Mouse (Mus musculus) ES-Bruce4 (cell line): ENCODE measurements around the gene Gm6588. TPM values are rescaled to one million over a fixed set of nuclear protein-coding genes. Genes with fewer than 3 reads are reported as not detected.
"Not testable (repeated sequence)": the region's sequence is repeated elsewhere in the genome, so short reads cannot be mapped to it uniquely, and the experiment has no call there.

Source experiments
- H3K27ac ChIP-seq: 2 replicates; pipeline ENCODE4 v1.5.1; 2012; ENCODE audit warnings: low read length, inconsistent platforms; ENCODE audit not compliant: insufficient read depth
- H3K27me3 ChIP-seq: 2 replicates; pipeline ENCODE4 v1.6.1; 2012; ENCODE audit warnings: mild to moderate bottlenecking, low read length, inconsistent platforms; ENCODE audit not compliant: control insufficient read depth, poor library complexity, insufficient read depth, severe bottlenecking
- H3K36me3 ChIP-seq: 2 replicates; pipeline ENCODE4 v1.6.1; 2012; ENCODE audit warnings: inconsistent platforms, mild to moderate bottlenecking, low read length, moderate library complexity; ENCODE audit not compliant: control insufficient read depth, poor library complexity, insufficient read depth, severe bottlenecking
- H3K4me1 ChIP-seq: one replicate; pipeline ENCODE4 v1.8.1; 2011; ENCODE audit warnings: low read length; ENCODE audit not compliant: control insufficient read depth, insufficient read depth
- H3K4me3 ChIP-seq: 2 replicates; pipeline ENCODE4 v1.5.1; 2011; ENCODE audit warnings: low read depth, mild to moderate bottlenecking, low read length
- H3K9ac ChIP-seq: 2 replicates; pipeline ENCODE4 v1.6.1; 2012; ENCODE audit warnings: low read depth, mild to moderate bottlenecking, inconsistent platforms; ENCODE audit not compliant: poor library complexity, severe bottlenecking
- H3K9me3 ChIP-seq: replicated peaks from 2 replicates; pipeline ENCODE4 v1.6.1; 2012; ENCODE audit warnings: mild to moderate bottlenecking, low read length, inconsistent platforms; ENCODE audit not compliant: control insufficient read depth, poor library complexity, insufficient read depth, severe bottlenecking
- CTCF ChIP-seq: IDR thresholded peaks from one replicate; pipeline ENCODE4 v1.8.1; 2011; ENCODE audit warnings: low read depth, low read length
- EP300 ChIP-seq: IDR thresholded peaks from 2 replicates; pipeline ENCODE4 v1.6.1; 2011; ENCODE audit warnings: low read depth, low read length; ENCODE audit not compliant: insufficient read depth
- POLR2A ChIP-seq: IDR thresholded peaks from one replicate; pipeline ENCODE4 v1.8.1; 2011; ENCODE audit warnings: low read length; ENCODE audit not compliant: insufficient read depth
- polyA plus RNA-seq: library from polyadenylated mRNA; stranded (reverse); fragments of >200 nt; gene quantifications from 2 replicates; pipeline ENCODE4 v1.2.4, GENCODE M21; 2011; ENCODE audit warnings: low read depth; ENCODE audit not compliant: missing spikeins, insufficient read depth, insufficient read length

Gene Gm6588
- polyA plus RNA-seq = not detected in 2 replicates

DNA sequence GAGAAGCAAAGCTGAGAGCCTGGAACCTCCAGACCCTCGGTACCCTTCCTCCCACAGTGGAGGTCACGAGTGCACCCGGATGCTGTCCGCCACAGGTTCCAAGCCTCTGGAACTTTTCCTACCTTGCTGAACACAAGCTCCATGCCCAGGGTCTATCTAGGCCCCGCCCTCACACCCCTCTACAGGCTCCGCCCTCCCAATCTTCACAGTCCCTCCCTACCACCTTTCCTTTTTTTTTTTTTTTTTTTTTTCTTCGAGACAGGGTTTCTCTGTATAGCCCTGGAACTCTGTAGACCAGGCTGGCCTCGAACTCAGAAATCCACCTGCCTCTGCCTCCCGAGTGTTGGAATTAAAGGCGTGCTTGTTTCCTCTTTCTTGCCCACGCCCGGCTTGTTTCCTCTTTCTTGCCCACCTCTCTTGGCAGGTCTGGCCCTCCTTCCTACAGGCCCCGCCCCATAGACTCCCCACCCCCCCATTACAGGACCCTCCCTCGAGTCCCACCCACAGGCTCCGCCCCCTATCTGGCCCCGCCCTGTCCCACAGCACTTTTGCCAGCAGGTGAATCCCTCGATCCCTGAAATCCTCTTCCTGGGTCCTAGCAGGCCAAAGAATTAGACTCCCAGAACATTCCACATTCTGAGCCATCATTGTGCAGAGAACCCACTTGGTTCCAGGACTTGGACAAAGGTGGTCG lies at the start of gene Gm6588:
TSS of gene Gm6588 (plus strand) at position 680 of the 694 bp plus-strand sequence.
- Histone ChIP-seq H3K27me3 (no peaks in the 10 kb centered on the region), H3K27ac (no peak within 1 kb of the TSS), H3K9ac (no peak within 1 kb of the TSS), H3K36me3 (no peaks in the 10 kb centered on the region), H3K4me1 (no peaks in the 10 kb centered on the region), H3K4me3 (no peak within 1 kb of the TSS), H3K9me3 (no peaks in the 10 kb centered on the region)
- no peak for TF ChIP-seq CTCF
- no peak for TF ChIP-seq EP300
- no peak for TF ChIP-seq POLR2A

DNA sequence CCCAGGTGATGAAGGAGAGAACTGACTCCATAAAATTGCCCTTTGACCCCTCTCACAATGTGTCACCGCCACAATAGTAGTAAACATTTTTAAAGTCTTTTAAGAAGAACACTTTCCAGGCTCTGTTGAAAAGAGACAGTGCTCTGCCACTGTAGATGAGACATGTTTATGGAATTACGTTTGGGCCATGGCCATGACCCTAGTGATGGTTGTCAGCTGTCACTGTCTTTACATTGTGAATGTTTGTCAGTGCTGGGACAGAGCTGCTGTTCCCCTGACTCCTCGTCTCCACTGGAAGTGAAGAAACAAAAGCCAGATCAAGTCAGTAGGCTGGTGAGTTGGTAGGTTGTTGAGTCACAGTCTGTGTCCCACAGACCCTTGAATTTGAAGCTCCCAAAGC lies 46.8 kb upstream of the Gm6588 start:
- H3K36me3 ChIP-seq = no peaks in the 10 kb centered on the region
- no peak overlapping the region for H3K9ac ChIP-seq
- no peaks in the 10 kb centered on the region for H3K9me3 ChIP-seq
- H3K27me3 ChIP-seq = no peaks in the 10 kb centered on the region
- H3K4me3 ChIP-seq = no peak overlapping the region
- H3K27ac ChIP-seq = no peak overlapping the region
- no peak for TF ChIP-seq EP300
- no peak for TF ChIP-seq POLR2A
- TF ChIP-seq CTCF = no peak
- no peaks in the 10 kb centered on the region for H3K4me1 ChIP-seq

DNA sequence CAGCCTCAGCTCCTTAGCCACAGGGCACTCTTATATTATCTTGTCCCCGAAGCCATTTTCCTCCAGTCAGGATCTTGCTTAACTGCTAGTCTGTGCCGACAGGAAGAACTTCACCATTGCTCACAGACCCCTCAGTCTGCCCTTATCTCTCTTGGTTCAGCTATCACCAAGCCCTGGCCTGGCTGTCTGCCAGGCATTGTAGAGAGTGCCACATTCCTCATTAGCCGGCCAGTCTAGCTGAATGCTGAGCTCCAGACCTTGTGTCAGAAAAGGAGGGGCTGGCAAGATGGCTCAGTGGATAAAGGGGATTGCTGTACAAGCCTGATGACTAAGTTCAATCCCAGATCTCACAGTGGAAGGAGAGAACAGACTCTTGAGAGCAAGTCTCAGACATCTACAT lies 43.2 kb upstream of the Gm6588 start:
- TF ChIP-seq POLR2A = no peak
- no peak for TF ChIP-seq CTCF
- no peak for TF ChIP-seq EP300

DNA sequence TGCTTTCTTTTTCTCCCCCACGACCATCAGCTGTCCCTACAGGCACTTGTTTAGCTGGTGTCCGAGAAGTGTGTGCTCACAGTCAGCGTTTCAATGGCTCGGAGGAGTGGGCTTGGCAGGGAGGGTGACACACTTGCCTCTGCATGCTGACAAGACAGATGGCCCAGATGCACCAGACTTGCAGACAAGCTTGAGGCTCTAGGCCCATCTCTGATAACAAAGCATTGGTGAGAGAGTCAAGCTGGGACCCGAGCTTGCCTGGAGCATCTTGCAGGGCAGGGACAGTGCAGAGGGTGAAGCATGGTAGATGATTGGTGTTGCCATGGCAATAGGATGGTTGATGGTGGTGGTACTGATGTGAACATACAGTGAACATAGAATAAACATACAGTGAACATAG lies 40.0 kb upstream of the Gm6588 start:
- no peak overlapping the region for H3K4me3 ChIP-seq
- no peaks in the 10 kb centered on the region for H3K9me3 ChIP-seq
- TF ChIP-seq CTCF (no peak), EP300 (no peak), POLR2A (no peak)
- H3K36me3 ChIP-seq = no peaks in the 10 kb centered on the region
- H3K4me1 ChIP-seq = peaks cover 1% of the 10 kb centered on the region
- no peaks in the 10 kb centered on the region for H3K27me3 ChIP-seq
- no peak overlapping the region for H3K27ac ChIP-seq
- H3K9ac ChIP-seq = no peak overlapping the region

More for the DNA sequence above, 43.2 kb upstream of the Gm6588 start:
- Histone ChIP-seq H3K27ac (no peak overlapping the region), H3K36me3 (no peaks in the 10 kb centered on the region), H3K9me3 (no peaks in the 10 kb centered on the region), H3K4me1 (no peaks in the 10 kb centered on the region), H3K9ac (no peak overlapping the region), H3K4me3 (no peak overlapping the region), H3K27me3 (no peaks in the 10 kb centered on the region)

DNA sequence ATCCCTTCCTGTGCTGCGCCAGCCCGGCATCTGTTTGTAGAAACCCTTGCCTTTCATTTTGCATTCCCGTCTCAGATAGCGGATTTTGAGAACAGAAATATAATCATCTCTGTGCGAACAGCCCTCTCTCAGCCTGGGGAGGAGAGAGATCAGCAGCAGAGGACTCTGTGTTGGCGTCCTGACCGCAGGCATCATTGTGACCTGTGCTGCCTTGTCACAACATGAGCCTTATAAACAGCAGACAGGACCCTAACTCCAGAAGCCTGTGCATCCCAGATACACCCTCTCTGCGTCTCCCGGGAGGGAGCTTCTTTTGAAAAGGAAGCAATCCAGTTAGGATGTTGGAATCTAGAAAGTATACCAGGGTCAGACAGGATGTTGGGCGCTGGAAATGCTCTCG lies 38.2 kb upstream of the Gm6588 start:
- H3K36me3 ChIP-seq = no peaks in the 10 kb centered on the region
- H3K27ac ChIP-seq = no peak overlapping the region
- no peak overlapping the region for H3K4me3 ChIP-seq
- H3K9me3 ChIP-seq = no peaks in the 10 kb centered on the region
- TF ChIP-seq EP300 (no peak), POLR2A (no peak), CTCF (no peak)
- no peak overlapping the region for H3K9ac ChIP-seq
- peaks cover 1% of the 10 kb centered on the region for H3K4me1 ChIP-seq
- no peaks in the 10 kb centered on the region for H3K27me3 ChIP-seq

DNA sequence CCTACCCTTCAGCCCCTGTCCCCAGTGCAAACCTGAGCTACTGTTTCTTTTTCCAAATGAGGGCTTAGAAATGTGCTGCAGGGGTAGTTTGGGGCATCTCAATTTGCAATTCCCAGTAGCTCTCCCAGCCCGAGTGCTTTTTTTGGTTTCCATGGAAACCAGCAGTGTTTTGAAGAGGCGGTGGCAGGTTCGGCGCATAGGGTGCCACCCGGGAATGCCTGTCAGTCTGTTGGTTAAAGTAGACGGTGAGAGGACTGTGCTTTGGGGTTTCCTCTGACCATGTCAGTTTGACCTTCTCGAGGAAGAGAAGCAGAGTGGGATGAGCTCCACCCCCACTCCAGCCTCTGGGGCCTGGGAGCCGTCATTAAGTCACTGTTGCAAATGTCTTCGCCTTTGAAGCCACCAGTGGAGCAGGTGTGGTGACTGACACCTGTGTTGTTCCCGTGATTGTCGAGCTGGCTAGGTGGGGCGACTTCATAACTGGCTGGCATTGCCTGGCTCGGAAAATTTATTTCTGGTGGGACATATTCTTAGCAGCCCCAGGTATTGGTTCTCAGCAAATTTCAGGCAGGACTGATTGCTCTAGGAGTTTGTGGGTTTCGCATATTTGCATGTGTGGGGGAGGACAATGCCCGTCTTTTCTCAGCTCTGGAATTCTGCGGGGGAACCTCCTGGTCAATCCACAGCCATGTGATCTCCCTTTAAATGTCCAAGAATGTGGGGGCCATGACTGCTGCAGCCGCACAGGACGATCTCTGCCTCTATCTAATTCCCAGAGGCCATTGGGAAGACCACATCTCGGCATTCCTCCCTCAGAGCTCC lies 37.5 kb upstream of the Gm6588 start:
- no peak overlapping the region for H3K9ac ChIP-seq
- H3K9me3 ChIP-seq = no peaks in the 10 kb centered on the region
- no peaks in the 10 kb centered on the region for H3K36me3 ChIP-seq
- no peak overlapping the region for H3K4me3 ChIP-seq
- no peaks in the 10 kb centered on the region for H3K27me3 ChIP-seq
- no peak overlapping the region for H3K27ac ChIP-seq
- H3K4me1 ChIP-seq = peaks cover 1% of the 10 kb centered on the region
- TF ChIP-seq POLR2A (no peak), EP300 (no peak), CTCF (no peak)

DNA sequence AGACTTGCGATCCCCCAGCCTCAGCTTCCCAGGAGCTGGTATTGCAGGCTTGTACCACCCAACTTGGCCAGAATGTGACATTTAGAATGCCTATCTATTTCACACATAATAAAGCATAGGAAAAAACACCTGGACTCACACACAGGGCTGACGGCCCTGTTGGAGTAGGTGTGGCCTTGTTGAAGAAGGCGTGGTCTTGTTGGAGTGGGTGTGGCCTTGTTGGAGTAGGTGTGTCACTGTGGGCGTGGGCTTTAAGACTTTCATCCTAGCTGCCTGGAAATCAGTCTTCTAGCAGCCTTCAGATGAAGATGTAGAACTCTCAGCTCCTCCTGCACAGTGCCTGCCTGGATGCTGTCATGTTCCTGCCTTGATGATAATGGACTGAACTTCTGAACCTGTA lies 36.4 kb upstream of the Gm6588 start:
- not testable (repeated sequence) for H3K9me3 ChIP-seq, H3K36me3 ChIP-seq, H3K4me3 ChIP-seq, H3K4me1 ChIP-seq, H3K27ac ChIP-seq, H3K9ac ChIP-seq, H3K27me3 ChIP-seq
